Mouse (Mus musculus): Measurements from ENCODE around the gene Gm10663.

- TF ChIP-seq CTCF (conservative IDR thresholded peaks at IDR 0.05; ENCODE audit: insufficient read depth, insufficient read length, low read depth, low read length) (no peak), POLR2A (IDR thresholded peaks at IDR 0.05; ENCODE audit: low read depth, low read length) (no peak)
These were observed 12.6 kb upstream of the Gm10663 start for GRCm38 (mm10) chr8:65062195-65062594.

All from kidney, adult 2 months (tissue).